Mouse (Mus musculus): ENCODE results near the gene Gm29427. TPM values are rescaled to one million over a fixed set of nuclear protein-coding genes. Genes with fewer than 3 reads are reported as not detected.

Gene Gm29427
- polyA plus RNA-seq, 1 experiment: 0.96 TPM

DNA sequence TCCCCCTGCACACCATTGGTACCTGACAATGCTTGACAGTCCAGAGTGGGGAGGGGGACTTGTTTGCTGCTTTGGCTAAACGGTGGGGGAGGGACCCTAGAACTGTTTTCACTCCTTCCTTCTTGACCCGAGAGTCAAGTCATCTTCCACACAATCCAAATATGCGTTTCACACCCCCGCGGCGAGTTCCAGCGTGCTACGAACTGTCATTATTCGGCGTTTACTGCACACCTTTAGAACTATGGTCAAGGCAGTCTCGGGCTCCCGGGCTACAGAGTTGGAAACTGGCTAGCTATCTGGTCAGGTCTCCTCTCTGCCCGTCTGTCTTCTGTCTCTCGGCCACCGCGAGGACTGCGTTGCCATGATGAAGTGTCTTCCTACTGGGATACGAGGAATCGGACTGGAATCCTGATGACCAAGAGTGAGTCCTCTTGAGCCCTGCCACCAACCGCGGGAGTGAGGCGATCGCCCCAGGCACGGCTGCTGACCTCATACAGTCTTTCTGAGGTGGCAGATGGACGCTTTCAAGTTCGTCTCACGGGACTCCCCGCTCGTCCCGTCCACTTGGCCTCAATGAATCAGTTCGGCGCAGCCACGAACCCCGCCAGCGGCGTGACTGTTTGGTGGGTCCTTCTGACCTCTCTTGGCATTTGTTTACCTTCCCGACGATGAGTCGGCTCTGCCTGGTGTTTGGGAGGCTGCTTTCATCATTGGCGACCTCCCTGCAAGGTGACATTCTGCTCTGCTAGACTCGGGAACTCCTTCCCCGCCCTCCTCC is 1.1 kb upstream of the Gm29427 start:
- peak overlapping the region; percentile 88 for H3K27ac ChIP-seq (ENCODE audit: control insufficient read depth, insufficient read depth, low read depth, low read length)
- H3K4me1 ChIP-seq (ENCODE audit: control insufficient read depth, insufficient read depth, low read length): no peaks in the 10 kb centered on the region
- H3K4me3 ChIP-seq (ENCODE audit: control insufficient read depth, low read depth, low read length): peak overlapping the region; percentile 93
- H3K36me3 ChIP-seq (ENCODE audit: control insufficient read depth, insufficient read depth, low read length): peaks cover 3% of the 10 kb centered on the region; the same call in 1 of the 2 replicates
- H3K27me3 ChIP-seq (ENCODE audit: control insufficient read depth, insufficient read depth, low read length): no peaks in the 10 kb centered on the region
- TF ChIP-seq POLR2A (IDR thresholded peaks at IDR 0.05; ENCODE audit: control insufficient read depth, low read depth, low read length): peak; percentile 52; the same call in 1 of the 2 replicates
- no peak for TF ChIP-seq CTCF (IDR thresholded peaks at IDR 0.05; ENCODE audit: control insufficient read depth, insufficient read depth, insufficient replicate concordance, low read depth, low read length)

DNA sequence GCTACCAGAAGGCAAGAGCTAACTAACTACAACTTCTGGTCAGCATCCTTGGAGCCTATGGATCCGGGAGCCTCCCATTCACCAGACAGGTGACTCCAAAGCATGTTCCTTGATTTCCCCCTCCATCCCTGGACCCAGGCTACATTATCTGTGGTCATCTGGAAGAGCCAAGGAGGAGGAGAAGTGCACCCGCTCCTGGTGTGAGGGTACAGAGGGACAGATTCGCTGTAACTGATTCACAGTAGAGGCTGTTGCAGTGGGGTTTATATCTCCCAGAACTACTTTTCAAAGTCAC is 566 bp upstream of the Gm29427 start:
- peak overlapping the region; percentile 88 for H3K27ac ChIP-seq (ENCODE audit: control insufficient read depth, insufficient read depth, low read depth, low read length)

DNA sequence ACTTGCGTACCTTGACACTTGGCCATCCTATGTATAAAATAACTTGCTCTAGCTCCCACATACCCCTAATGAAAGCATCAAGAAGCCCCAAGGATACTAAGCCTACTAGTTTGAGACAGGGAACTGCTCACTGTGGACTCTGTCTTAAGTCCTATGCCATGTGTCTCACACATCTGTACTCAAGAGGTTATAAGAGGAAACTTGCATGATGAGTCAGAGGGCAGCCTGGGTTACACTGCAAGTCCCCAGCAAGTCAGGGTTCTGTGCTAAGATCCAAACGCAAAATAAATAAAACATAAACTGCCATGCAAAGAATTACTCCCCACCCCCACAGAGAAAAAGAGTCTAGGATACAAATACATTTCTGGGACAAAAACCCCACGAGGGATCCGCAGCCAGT is 1.6 kb downstream of the Gm29427 start:
- Histone ChIP-seq H3K27ac (ENCODE audit: control insufficient read depth, insufficient read depth, low read depth, low read length) (no peak overlapping the region), H3K27me3 (ENCODE audit: control insufficient read depth, insufficient read depth, low read length) (no peaks in the 10 kb centered on the region), H3K36me3 (ENCODE audit: control insufficient read depth, insufficient read depth, low read length) (peaks cover 3% of the 10 kb centered on the region; the same call in 1 of the 2 replicates), H3K4me1 (ENCODE audit: control insufficient read depth, insufficient read depth, low read length) (no peaks in the 10 kb centered on the region; the same call in 1 of the 2 replicates), H3K4me3 (ENCODE audit: control insufficient read depth, low read depth, low read length) (no peak overlapping the region)
- TF ChIP-seq POLR2A (IDR thresholded peaks at IDR 0.05; ENCODE audit: control insufficient read depth, low read depth, low read length) (no peak), CTCF (IDR thresholded peaks at IDR 0.05; ENCODE audit: control insufficient read depth, insufficient read depth, insufficient replicate concordance, low read depth, low read length) (no peak)

More for the DNA sequence above, 566 bp upstream of the Gm29427 start:
- TF ChIP-seq POLR2A (IDR thresholded peaks at IDR 0.05; ENCODE audit: control insufficient read depth, low read depth, low read length): no peak
- TF ChIP-seq CTCF (IDR thresholded peaks at IDR 0.05; ENCODE audit: control insufficient read depth, insufficient read depth, insufficient replicate concordance, low read depth, low read length): no peak
- no peaks in the 10 kb centered on the region for H3K27me3 ChIP-seq (ENCODE audit: control insufficient read depth, insufficient read depth, low read length)
- peaks cover 3% of the 10 kb centered on the region; the same call in 1 of the 2 replicates for H3K36me3 ChIP-seq (ENCODE audit: control insufficient read depth, insufficient read depth, low read length)
- no peaks in the 10 kb centered on the region for H3K4me1 ChIP-seq (ENCODE audit: control insufficient read depth, insufficient read depth, low read length)
- H3K4me3 ChIP-seq (ENCODE audit: control insufficient read depth, low read depth, low read length): peak overlapping the region; percentile 93

GRCm38 (mm10) chr1:130710283-130711080 is 5.1 kb downstream of the Gm29427 start:
- no peak overlapping the region for H3K27ac ChIP-seq (ENCODE audit: control insufficient read depth, insufficient read depth, low read depth, low read length)
- no peaks in the 10 kb centered on the region for H3K27me3 ChIP-seq (ENCODE audit: control insufficient read depth, insufficient read depth, low read length)
- TF ChIP-seq POLR2A (IDR thresholded peaks at IDR 0.05; ENCODE audit: control insufficient read depth, low read depth, low read length): no peak
- TF ChIP-seq CTCF (IDR thresholded peaks at IDR 0.05; ENCODE audit: control insufficient read depth, insufficient read depth, insufficient replicate concordance, low read depth, low read length): no peak
- no peak overlapping the region for H3K4me3 ChIP-seq (ENCODE audit: control insufficient read depth, low read depth, low read length)
- H3K4me1 ChIP-seq (ENCODE audit: control insufficient read depth, insufficient read depth, low read length): no peaks in the 10 kb centered on the region; the same call in 1 of the 2 replicates
- peaks cover 4% of the 10 kb centered on the region for H3K36me3 ChIP-seq (ENCODE audit: control insufficient read depth, insufficient read depth, low read length)

GRCm38 (mm10) chr1:130703613-130704012 is 12.0 kb downstream of the Gm29427 start:
- TF ChIP-seq CTCF (IDR thresholded peaks at IDR 0.05; ENCODE audit: control insufficient read depth, insufficient read depth, insufficient replicate concordance, low read depth, low read length) (no peak), POLR2A (IDR thresholded peaks at IDR 0.05; ENCODE audit: control insufficient read depth, low read depth, low read length) (no peak)
- H3K4me1 ChIP-seq (ENCODE audit: control insufficient read depth, insufficient read depth, low read length): no peaks in the 10 kb centered on the region
- H3K36me3 ChIP-seq (ENCODE audit: control insufficient read depth, insufficient read depth, low read length): peaks cover 6% of the 10 kb centered on the region
- H3K27me3 ChIP-seq (ENCODE audit: control insufficient read depth, insufficient read depth, low read length): no peaks in the 10 kb centered on the region
- no peak overlapping the region; the same call in 1 of the 2 replicates for H3K27ac ChIP-seq (ENCODE audit: control insufficient read depth, insufficient read depth, low read depth, low read length)
- H3K4me3 ChIP-seq (ENCODE audit: control insufficient read depth, low read depth, low read length): no peak overlapping the region

DNA sequence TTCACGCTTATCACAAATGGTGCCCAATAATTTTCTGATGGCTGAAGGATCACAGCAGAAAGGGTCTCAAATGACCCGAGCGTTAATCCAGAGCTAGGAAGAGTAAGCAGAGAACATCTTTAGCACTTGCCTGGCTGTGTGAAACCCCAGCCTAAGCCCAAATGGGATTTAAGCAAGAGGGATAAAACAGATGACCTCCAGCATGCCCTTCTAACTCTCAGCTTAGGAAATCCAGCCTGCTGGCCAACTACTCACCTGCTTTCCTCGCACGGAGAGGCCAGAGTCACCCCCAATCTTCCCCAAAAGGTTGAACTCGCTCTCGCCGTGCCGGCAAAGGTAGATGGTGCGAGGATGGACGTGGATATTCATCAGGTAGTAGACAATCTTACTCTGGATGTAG is 13.6 kb downstream of the Gm29427 start:
- peaks cover 6% of the 10 kb centered on the region for H3K36me3 ChIP-seq (ENCODE audit: control insufficient read depth, insufficient read depth, low read length)
- no peaks in the 10 kb centered on the region for H3K4me1 ChIP-seq (ENCODE audit: control insufficient read depth, insufficient read depth, low read length)
- no peaks in the 10 kb centered on the region for H3K27me3 ChIP-seq (ENCODE audit: control insufficient read depth, insufficient read depth, low read length)
- H3K27ac ChIP-seq (ENCODE audit: control insufficient read depth, insufficient read depth, low read depth, low read length): no peak overlapping the region
- no peak for TF ChIP-seq POLR2A (IDR thresholded peaks at IDR 0.05; ENCODE audit: control insufficient read depth, low read depth, low read length)
- TF ChIP-seq CTCF (IDR thresholded peaks at IDR 0.05; ENCODE audit: control insufficient read depth, insufficient read depth, insufficient replicate concordance, low read depth, low read length): no peak
- no peak overlapping the region for H3K4me3 ChIP-seq (ENCODE audit: control insufficient read depth, low read depth, low read length)

GRCm38 (mm10) chr1:130699937-130700633 is 15.5 kb downstream of the Gm29427 start:
- Histone ChIP-seq H3K4me1 (ENCODE audit: control insufficient read depth, insufficient read depth, low read length) (no peaks in the 10 kb centered on the region), H3K27me3 (ENCODE audit: control insufficient read depth, insufficient read depth, low read length) (no peaks in the 10 kb centered on the region), H3K4me3 (ENCODE audit: control insufficient read depth, low read depth, low read length) (no peak overlapping the region), H3K27ac (ENCODE audit: control insufficient read depth, insufficient read depth, low read depth, low read length) (no peak overlapping the region), H3K36me3 (ENCODE audit: control insufficient read depth, insufficient read depth, low read length) (peaks cover 9% of the 10 kb centered on the region)
- TF ChIP-seq POLR2A (IDR thresholded peaks at IDR 0.05; ENCODE audit: control insufficient read depth, low read depth, low read length): no peak
- TF ChIP-seq CTCF (IDR thresholded peaks at IDR 0.05; ENCODE audit: control insufficient read depth, insufficient read depth, insufficient replicate concordance, low read depth, low read length): no peak
